Mouse (Mus musculus) megakaryocyte, embryonic 14.5 days (primary cell): Measurements from ENCODE around the gene Dtx4. TPM values are rescaled to one million over a fixed set of nuclear protein-coding genes. Genes with fewer than 3 reads are reported as not detected.
A peak's percentile ranks its signal among the peaks of the same experiment; 100 is the strongest.

Source experiments
- H3K27me3 ChIP-seq: replicated peaks from 2 replicates; pipeline ENCODE3; 2012; ENCODE audit warnings: inconsistent platforms
- H3K36me3 ChIP-seq: replicated peaks from 2 replicates; pipeline ENCODE3; 2012; ENCODE audit warnings: low read length, inconsistent platforms, mixed read lengths
- H3K4me1 ChIP-seq: 2 replicates; pipeline ENCODE4 v1.6.1; 2012; ENCODE audit warnings: inconsistent platforms
- H3K4me3 ChIP-seq: replicated peaks from 2 replicates; pipeline ENCODE3; 2012; ENCODE audit warnings: moderate library complexity, mild to moderate bottlenecking, inconsistent platforms
- H3K9me3 ChIP-seq: 2 replicates; pipeline ENCODE4 v1.6.1; 2012; ENCODE audit warnings: inconsistent platforms
- FLI1 ChIP-seq: IDR thresholded peaks from 2 replicates; pipeline ENCODE4 v1.6.1; 2012; ENCODE audit warnings: low read length, inconsistent platforms, mixed read lengths
- GATA1 ChIP-seq: IDR thresholded peaks from 3 replicates; pipeline ENCODE4 v1.6.1; 2012; ENCODE audit warnings: mixed read lengths, low read length, inconsistent platforms, borderline replicate concordance
- polyA plus RNA-seq: library from polyadenylated mRNA; stranded (reverse); fragments of >175 nt; gene quantifications from 2 replicates; pipeline ENCODE4 v1.2.3, GENCODE M21; 2012; ENCODE audit warnings: low replicate concordance; ENCODE audit not compliant: insufficient read depth

Gene Dtx4
- polyA plus RNA-seq, 1 experiment = 1.9 TPM

- no peak for TF ChIP-seq FLI1
- no peak for TF ChIP-seq GATA1
- no peak overlapping the region for H3K4me3 ChIP-seq
- no peaks in the 10 kb centered on the region for H3K9me3 ChIP-seq
- no peaks in the 10 kb centered on the region for H3K27me3 ChIP-seq
- peaks cover 62% of the 10 kb centered on the region for H3K4me1 ChIP-seq
- H3K36me3 ChIP-seq = peaks cover 16% of the 10 kb centered on the region
Observed at GRCm38 (mm10) chr19:12459516-12459915, 41.7 kb downstream of the Dtx4 start.

DNA sequence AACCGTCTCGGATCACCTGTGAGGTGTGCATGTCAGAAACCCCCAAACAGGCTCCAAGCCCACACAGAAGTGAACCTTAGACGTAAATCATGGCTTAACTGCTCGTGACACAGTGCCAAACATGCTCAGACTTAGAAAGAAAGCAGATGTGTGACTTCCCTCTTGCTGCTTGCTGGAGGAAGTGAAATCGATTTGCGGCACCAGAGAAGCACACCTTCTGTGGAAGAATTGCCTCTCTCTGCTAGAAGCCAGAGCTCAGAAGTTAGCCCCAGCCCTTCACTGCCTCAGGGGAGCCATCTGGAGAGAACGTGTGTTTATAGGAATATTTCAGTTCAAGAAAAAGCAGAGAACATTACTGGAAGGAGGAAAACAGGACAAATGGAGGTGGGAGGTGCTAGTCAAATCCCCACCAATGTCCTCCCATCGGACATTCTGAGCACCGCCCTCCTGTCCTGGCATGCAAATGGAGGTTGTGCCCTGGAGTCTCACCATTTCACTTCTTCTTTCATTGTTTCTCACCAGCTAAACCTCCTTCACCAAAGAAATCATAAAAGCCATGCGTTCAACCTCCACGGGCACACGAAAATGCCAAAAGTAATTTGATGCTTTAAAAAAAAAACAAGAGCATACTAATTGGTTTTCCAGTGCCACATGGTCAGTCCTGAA is 43.7 kb downstream of the Dtx4 start:
- Histone ChIP-seq H3K27me3 (no peaks in the 10 kb centered on the region), H3K36me3 (peaks cover 10% of the 10 kb centered on the region), H3K4me1 (peaks cover 42% of the 10 kb centered on the region), H3K9me3 (no peaks in the 10 kb centered on the region), H3K4me3 (peak overlapping the region; percentile 59)
- TF ChIP-seq FLI1 = no peak
- no peak for TF ChIP-seq GATA1

GRCm38 (mm10) chr19:12445014-12445413 is 56.2 kb downstream of the Dtx4 start:
- H3K36me3 ChIP-seq = no peaks in the 10 kb centered on the region
- H3K4me3 ChIP-seq = no peak overlapping the region
- no peaks in the 10 kb centered on the region for H3K27me3 ChIP-seq
- no peaks in the 10 kb centered on the region for H3K9me3 ChIP-seq
- TF ChIP-seq GATA1 = no peak
- TF ChIP-seq FLI1 = no peak
- peaks cover 46% of the 10 kb centered on the region for H3K4me1 ChIP-seq

GRCm38 (mm10) chr19:12442560-12442959 is 58.7 kb downstream of the Dtx4 start:
- no peaks in the 10 kb centered on the region for H3K36me3 ChIP-seq
- H3K27me3 ChIP-seq = no peaks in the 10 kb centered on the region
- H3K9me3 ChIP-seq = no peaks in the 10 kb centered on the region
- peaks cover 54% of the 10 kb centered on the region for H3K4me1 ChIP-seq
- H3K4me3 ChIP-seq = peak overlapping the region; percentile 84
- TF ChIP-seq FLI1 (peak; percentile 56; the same call in 1 of the 2 replicates), GATA1 (no peak)

DNA sequence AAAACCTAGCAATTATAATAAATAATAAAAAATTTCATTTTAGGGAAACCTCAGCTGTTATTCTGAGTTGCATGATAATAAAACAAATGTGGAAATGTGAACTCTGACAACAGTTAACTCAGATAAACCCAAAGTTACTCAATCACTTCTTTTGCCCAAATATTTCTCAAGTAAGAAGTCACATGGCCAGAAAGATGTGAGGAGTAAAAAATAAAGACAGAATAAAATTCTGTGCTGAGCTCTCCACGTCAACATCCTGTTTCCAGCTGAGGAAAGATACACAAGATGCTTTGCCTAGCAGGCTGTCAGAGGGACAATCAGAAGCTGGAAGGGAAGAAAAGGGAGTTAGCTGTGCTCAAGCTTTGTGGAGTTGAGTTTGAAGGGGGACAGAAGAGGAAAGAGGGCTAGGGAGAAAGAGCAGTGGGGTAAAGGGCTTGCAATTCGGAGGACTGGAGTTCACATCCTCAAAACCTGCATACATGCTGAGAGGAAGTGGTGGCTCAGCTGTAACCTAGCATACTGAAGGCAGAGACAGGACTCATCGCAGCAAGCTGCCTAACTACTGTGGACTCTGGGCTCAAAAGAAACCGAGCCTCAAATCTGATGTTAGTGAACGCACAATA is 61.0 kb downstream of the Dtx4 start:
- peak overlapping the region; percentile 60 for H3K4me3 ChIP-seq
- no peak for TF ChIP-seq GATA1
- no peak for TF ChIP-seq FLI1

DNA sequence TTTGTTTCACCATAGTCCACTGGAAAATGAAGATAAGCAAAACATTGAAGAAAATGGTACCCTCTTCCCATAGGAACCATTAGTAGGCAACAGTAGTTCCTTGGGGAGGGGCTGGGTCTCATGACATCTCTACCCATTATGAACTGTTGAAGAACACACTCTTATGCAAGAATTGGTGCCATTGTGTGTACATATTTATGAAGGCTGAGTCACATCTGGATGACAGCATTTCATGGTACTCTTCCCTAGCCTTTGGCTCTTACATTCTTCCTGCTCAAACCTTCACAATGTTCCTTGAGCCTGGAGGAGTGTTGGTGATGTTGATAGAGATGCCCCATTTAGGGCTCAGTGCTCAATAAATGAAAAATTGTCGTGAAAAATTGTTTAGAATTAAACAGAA is 61.7 kb downstream of the Dtx4 start:
- Histone ChIP-seq H3K4me1 (peaks cover 65% of the 10 kb centered on the region), H3K27me3 (no peaks in the 10 kb centered on the region), H3K4me3 (no peak overlapping the region), H3K36me3 (no peaks in the 10 kb centered on the region), H3K9me3 (no peaks in the 10 kb centered on the region)
- no peak for TF ChIP-seq FLI1
- TF ChIP-seq GATA1 = no peak

More for the DNA sequence above, 61.0 kb downstream of the Dtx4 start:
- Histone ChIP-seq H3K9me3 (no peaks in the 10 kb centered on the region), H3K27me3 (no peaks in the 10 kb centered on the region), H3K4me1 (peaks cover 64% of the 10 kb centered on the region), H3K36me3 (no peaks in the 10 kb centered on the region)

- Histone ChIP-seq H3K27me3 (peaks cover 7% of the 10 kb centered on the region), H3K36me3 (no peaks in the 10 kb centered on the region), H3K4me1 (peaks cover 41% of the 10 kb centered on the region), H3K9me3 (no peaks in the 10 kb centered on the region), H3K4me3 (no peak overlapping the region)
- TF ChIP-seq GATA1 (no peak), FLI1 (no peak)
Observed at GRCm38 (mm10) chr19:12435750-12436524, 65.3 kb downstream of the Dtx4 start.

DNA sequence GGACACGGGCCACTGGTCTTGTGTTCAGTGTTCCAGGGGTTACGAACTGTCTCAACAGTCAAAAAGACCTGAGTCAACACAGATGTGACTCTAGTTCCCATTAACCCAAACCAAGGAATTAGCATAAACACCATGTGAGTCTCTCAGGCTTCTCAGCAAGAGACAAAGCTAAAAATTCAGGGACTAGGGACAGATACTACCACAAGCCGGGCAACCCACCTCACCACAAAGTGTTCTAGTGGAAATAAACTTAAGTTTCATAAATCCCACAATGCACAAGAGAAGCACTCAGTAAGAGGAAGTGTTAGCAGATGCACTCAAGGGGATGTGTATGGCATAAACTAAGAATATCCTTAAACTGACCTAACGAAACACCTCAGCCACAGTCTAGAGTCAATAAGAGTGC is 66.2 kb downstream of the Dtx4 start:
- TF ChIP-seq FLI1 (no peak), GATA1 (no peak)

DNA sequence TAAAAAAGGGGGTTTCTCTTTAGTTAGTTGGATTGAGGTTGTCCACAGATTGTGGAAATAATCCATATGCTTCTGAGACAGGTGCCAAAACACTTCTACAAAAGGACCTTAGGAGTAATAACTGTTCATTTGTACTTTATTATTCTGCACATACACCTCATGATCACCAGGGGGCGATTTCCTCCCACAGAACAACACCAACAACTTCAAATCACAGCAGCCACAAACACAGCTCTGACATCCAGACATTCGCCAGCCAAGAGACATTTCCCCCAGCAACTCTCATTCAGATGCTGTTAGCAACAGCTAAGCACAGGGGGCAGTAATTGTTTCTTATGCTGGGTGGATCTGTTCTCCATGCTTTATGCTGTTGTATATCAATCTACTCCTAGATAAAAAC is 68.2 kb downstream of the Dtx4 start:
- Histone ChIP-seq H3K9me3 (no peaks in the 10 kb centered on the region), H3K36me3 (no peaks in the 10 kb centered on the region), H3K4me3 (no peak overlapping the region), H3K4me1 (peaks cover 24% of the 10 kb centered on the region), H3K27me3 (peaks cover 19% of the 10 kb centered on the region)
- TF ChIP-seq FLI1 (no peak), GATA1 (no peak)

More for the DNA sequence above, 66.2 kb downstream of the Dtx4 start:
- no peak overlapping the region for H3K4me3 ChIP-seq
- no peaks in the 10 kb centered on the region for H3K9me3 ChIP-seq
- peaks cover 15% of the 10 kb centered on the region for H3K27me3 ChIP-seq
- H3K4me1 ChIP-seq = peaks cover 32% of the 10 kb centered on the region
- H3K36me3 ChIP-seq = no peaks in the 10 kb centered on the region

GRCm38 (mm10) chr19:12427605-12428004 is 73.6 kb downstream of the Dtx4 start, which contains the start of gene Pfpl:
Gene Pfpl (plus strand): TSS chr19:12427905.
- Histone ChIP-seq H3K4me3 (no peak within 1 kb of the TSS), H3K9me3 (no peaks in the 10 kb centered on the region), H3K4me1 (peaks cover 5% of the 10 kb centered on the region; the same call in 1 of the 2 replicates), H3K36me3 (no peaks in the 10 kb centered on the region), H3K27me3 (peaks cover 21% of the 10 kb centered on the region)
- TF ChIP-seq GATA1 = no peak
- no peak for TF ChIP-seq FLI1
